9 mouse cellular contexts compared by ENCODE assay signal in genomic region chr3:94888595-94888994, GRCm38 (mm10). TPM values are rescaled to one million over a fixed set of nuclear protein-coding genes. Genes with fewer than 3 reads are reported as not detected.
A peak's percentile ranks its signal among the peaks of the same experiment; 100 is the strongest.
DNase-seq lines count a peak whose midpoint lies in the region; ATAC-seq lines count a peak whose summit lies in the region.
"Had no signal": no experiment of that assay in that cellular context is flagged by ENCODE, and none has a peak within 500 bp of the region (broad histone marks: within the 10 kb centered on the region; RNA-seq: fewer than 3 reads in every experiment).

No protein-coding gene starts in this region.

- peak; percentile 14 for DNase-seq in gastrocnemius, adult 18-20 months (ENCODE audit: low spot score)
- DNase-seq in gastrocnemius, postnatal 25 days: no peak
- DNase-seq in B cell, adult 2 months: peak; percentile 16 to 35
- peak; percentile 63 for DNase-seq in adrenal gland, postnatal 14 days
- peak; percentile 43 to 57 for DNase-seq in kidney, postnatal 4 days
- no peak for DNase-seq in spleen, adult 18-20 months
- no peak for DNase-seq in cerebellum, adult 18-20 months

- H3K9me3 ChIP-seq in forebrain, embryonic 16.5 days (ENCODE audit: control insufficient read depth, low read length): no peaks in the 10 kb centered on the region
- H3K9me3 ChIP-seq: embryonic facial prominence, embryonic 12.5 days had no signal

- H3K27me3 ChIP-seq in forebrain, embryonic 16.5 days (replicated peaks; ENCODE audit: control insufficient read depth, insufficient read depth, low read length): no peaks in the 10 kb centered on the region
- H3K27me3 ChIP-seq: embryonic facial prominence, embryonic 12.5 days had no signal

- no peak overlapping the region for H3K4me3 ChIP-seq in forebrain, embryonic 16.5 days (replicated peaks; ENCODE audit: low read length)
- H3K4me3 ChIP-seq: embryonic facial prominence, embryonic 12.5 days had no signal

- H3K27ac ChIP-seq in forebrain, embryonic 16.5 days (ENCODE audit: low read length): no peak overlapping the region
- H3K27ac ChIP-seq: embryonic facial prominence, embryonic 12.5 days had no signal

- no peak overlapping the region for H3K4me2 ChIP-seq in forebrain, embryonic 16.5 days (ENCODE audit: low read length)
- H3K4me2 ChIP-seq: embryonic facial prominence, embryonic 12.5 days had no signal

- H3K4me1 ChIP-seq in forebrain, embryonic 16.5 days (replicated peaks; ENCODE audit: control insufficient read depth, insufficient read depth, low read length): peaks cover 17% of the 10 kb centered on the region

- ATAC-seq in forebrain, embryonic 16.5 days: no peak

- no peak overlapping the region for H3K9ac ChIP-seq in forebrain, embryonic 16.5 days (replicated peaks; ENCODE audit: low read depth, low read length)
- H3K9ac ChIP-seq: embryonic facial prominence, embryonic 12.5 days had no signal

- H3K36me3 ChIP-seq in forebrain, embryonic 16.5 days (ENCODE audit: control insufficient read depth, insufficient read depth): peaks cover 5% of the 10 kb centered on the region

RNA-seq across cellular contexts. Expression of gene Psmb4, which starts 1.8 kb away (rescaled TPM):
- total RNA-seq in gastrocnemius, adult 18-20 months (2021): 100 to 1,000 TPM; 173 to 201 TPM
- total RNA-seq in gastrocnemius, postnatal 25 days (2021): 100 to 1,000 TPM; 172 to 192 TPM
- 262 and 280 TPM in 2 replicates for total RNA-seq in adrenal gland, postnatal 14 days (2021)
- 366 and 371 TPM in 2 replicates for polyA plus RNA-seq in forebrain, embryonic 16.5 days (2015; fragmentation: Nextera tagmentation; extraction: Ambion mirVana)

RNA-seq across cellular contexts. Expression of gene Selenbp1, which starts 44.3 kb away (rescaled TPM):
- total RNA-seq in gastrocnemius, adult 18-20 months (2021): 10 to 100 TPM; 17.5 to 23.1 TPM
- 10 to 100 TPM; 10.7 to 15.2 TPM for total RNA-seq in gastrocnemius, postnatal 25 days (2021)
- 68.0 and 87.5 TPM in 2 replicates for total RNA-seq in adrenal gland, postnatal 14 days (2021)
- 8.5 and 11.6 TPM in 2 replicates for polyA plus RNA-seq in forebrain, embryonic 16.5 days (2015; fragmentation: Nextera tagmentation; extraction: Ambion mirVana)

RNA-seq across cellular contexts. Expression of gene Pogz, which starts 51.2 kb away (rescaled TPM):
- 10 to 100 TPM; 13.0 to 16.4 TPM for total RNA-seq in gastrocnemius, adult 18-20 months (2021)
- 10 to 100 TPM; 13.3 to 13.4 TPM for total RNA-seq in gastrocnemius, postnatal 25 days (2021)
- total RNA-seq in adrenal gland, postnatal 14 days (2021): 29.1 and 31.4 TPM in 2 replicates
- polyA plus RNA-seq in forebrain, embryonic 16.5 days (2015; fragmentation: Nextera tagmentation; extraction: Ambion mirVana): 24.4 and 27.9 TPM in 2 replicates

Comparison
In these comparisons a context has a peak if more than half of its experiments do, and no peak if none do; other contexts are left out.
1. DNase-seq: peak in gastrocnemius, adult 18-20 months (single experiment), B cell, adult 2 months (2 of 2), adrenal gland, postnatal 14 days (single experiment) and kidney, postnatal 4 days (2 of 2); none in gastrocnemius, postnatal 25 days (single experiment), spleen, adult 18-20 months (0 of 2) and cerebellum, adult 18-20 months (0 of 2).